Mouse (Mus musculus): Measurements from ENCODE around the gene Gdpd3. TPM values are rescaled to one million over a fixed set of nuclear protein-coding genes. Genes with fewer than 3 reads are reported as not detected.
A peak's percentile ranks its signal among the peaks of the same experiment; 100 is the strongest.
"Not testable (repeated sequence)": the region's sequence is repeated elsewhere in the genome, so short reads cannot be mapped to it uniquely, and the experiment has no call there.

Gdpd3 gene
- 1.5 and 1.9 TPM in 2 replicates for polyA plus RNA-seq (2014; fragmentation: Nextera tagmentation; extraction: Ambion mirVana)

GRCm38 (mm10) chr7:126766201-126766600, at the start of gene Gdpd3:
Gene Gdpd3 (plus strand): TSS chr7:126766334.
- 95% methylated on average over 16 of the region's 16 CpGs for WGBS
- no peaks in the 10 kb centered on the region for H3K27me3 ChIP-seq (ENCODE audit: control insufficient read depth, insufficient read depth, low read length)
- H3K36me3 ChIP-seq (ENCODE audit: control insufficient read depth, insufficient read depth, low read length): no peaks in the 10 kb centered on the region; the same call in 1 of the 2 replicates
- H3K4me3 ChIP-seq (ENCODE audit: low read depth, low read length): no peak within 1 kb of the TSS
- no peak within 1 kb of the TSS for H3K4me2 ChIP-seq (ENCODE audit: low read depth, low read length, severe bottlenecking)
- H3K9ac ChIP-seq (ENCODE audit: low read length): no peak within 1 kb of the TSS
- DNase-seq (ENCODE audit: low spot score): peak; percentile 46
- ATAC-seq (replicated peaks; ENCODE audit: low FRiP score): no peak
- H3K4me1 ChIP-seq (replicated peaks; ENCODE audit: control insufficient read depth, insufficient read depth, low read length): no peaks in the 10 kb centered on the region
- no peaks in the 10 kb centered on the region for H3K9me3 ChIP-seq (ENCODE audit: control insufficient read depth, low read length)
- H3K27ac ChIP-seq (ENCODE audit: low read depth, low read length): no peak within 1 kb of the TSS

GRCm38 (mm10) chr7:126717566-126717965, 48.6 kb upstream of the Gdpd3 start:
- Histone ChIP-seq H3K4me1 (replicated peaks; ENCODE audit: control insufficient read depth, insufficient read depth, low read length) (no peaks in the 10 kb centered on the region), H3K27ac (ENCODE audit: low read depth, low read length) (no peak overlapping the region), H3K4me2 (ENCODE audit: low read depth, low read length, severe bottlenecking) (no peak overlapping the region), H3K9ac (ENCODE audit: low read length) (no peak overlapping the region), H3K4me3 (ENCODE audit: low read depth, low read length) (no peak overlapping the region), H3K36me3 (ENCODE audit: control insufficient read depth, insufficient read depth, low read length) (no peaks in the 10 kb centered on the region), H3K9me3 (ENCODE audit: control insufficient read depth, low read length) (no peaks in the 10 kb centered on the region), H3K27me3 (ENCODE audit: control insufficient read depth, insufficient read depth, low read length) (no peaks in the 10 kb centered on the region)
- ATAC-seq (replicated peaks; ENCODE audit: low FRiP score): no peak
- no peak for DNase-seq (ENCODE audit: low spot score)
- 89% methylated on average over 3 of the region's 3 CpGs for WGBS

GRCm38 (mm10) chr7:126718787-126719337, 47.3 kb upstream of the Gdpd3 start:
- H3K4me2 ChIP-seq (ENCODE audit: low read depth, low read length, severe bottlenecking): no peak overlapping the region
- DNase-seq (ENCODE audit: low spot score): no peak
- no peaks in the 10 kb centered on the region for H3K4me1 ChIP-seq (replicated peaks; ENCODE audit: control insufficient read depth, insufficient read depth, low read length)
- H3K27me3 ChIP-seq (ENCODE audit: control insufficient read depth, insufficient read depth, low read length): no peaks in the 10 kb centered on the region
- H3K27ac ChIP-seq (ENCODE audit: low read depth, low read length): no peak overlapping the region
- H3K9me3 ChIP-seq (ENCODE audit: control insufficient read depth, low read length): no peaks in the 10 kb centered on the region
- no peak overlapping the region for H3K4me3 ChIP-seq (ENCODE audit: low read depth, low read length)
- no peak for ATAC-seq (replicated peaks; ENCODE audit: low FRiP score)
- no peak overlapping the region for H3K9ac ChIP-seq (ENCODE audit: low read length)
- no peaks in the 10 kb centered on the region for H3K36me3 ChIP-seq (ENCODE audit: control insufficient read depth, insufficient read depth, low read length)
- whole genome bisulfite sequencing: 95% methylated on average over 5 of the region's 5 CpGs

- Histone ChIP-seq H3K4me1 (replicated peaks; ENCODE audit: control insufficient read depth, insufficient read depth, low read length) (no peaks in the 10 kb centered on the region), H3K27me3 (ENCODE audit: control insufficient read depth, insufficient read depth, low read length) (no peaks in the 10 kb centered on the region), H3K27ac (ENCODE audit: low read depth, low read length) (no peak overlapping the region), H3K4me3 (ENCODE audit: low read depth, low read length) (no peak overlapping the region), H3K9ac (ENCODE audit: low read length) (no peak overlapping the region), H3K4me2 (ENCODE audit: low read depth, low read length, severe bottlenecking) (no peak overlapping the region), H3K9me3 (ENCODE audit: control insufficient read depth, low read length) (no peaks in the 10 kb centered on the region), H3K36me3 (ENCODE audit: control insufficient read depth, insufficient read depth, low read length) (no peaks in the 10 kb centered on the region)
- ATAC-seq (replicated peaks; ENCODE audit: low FRiP score) (no peak), DNase-seq (ENCODE audit: low spot score) (no peak)
- WGBS: 93% methylated on average over 13 of the region's 13 CpGs
These were observed 44.5 kb upstream of the Gdpd3 start for GRCm38 (mm10) chr7:126721635-126722034.

GRCm38 (mm10) chr7:126725077-126725476, 41.1 kb upstream of the Gdpd3 start:
- H3K36me3 ChIP-seq (ENCODE audit: control insufficient read depth, insufficient read depth, low read length): no peaks in the 10 kb centered on the region
- H3K9ac ChIP-seq (ENCODE audit: low read length): no peak overlapping the region
- no peaks in the 10 kb centered on the region for H3K4me1 ChIP-seq (replicated peaks; ENCODE audit: control insufficient read depth, insufficient read depth, low read length)
- no peaks in the 10 kb centered on the region for H3K27me3 ChIP-seq (ENCODE audit: control insufficient read depth, insufficient read depth, low read length)
- no peaks in the 10 kb centered on the region for H3K9me3 ChIP-seq (ENCODE audit: control insufficient read depth, low read length)
- no peak for ATAC-seq (replicated peaks; ENCODE audit: low FRiP score)
- H3K4me2 ChIP-seq (ENCODE audit: low read depth, low read length, severe bottlenecking): no peak overlapping the region
- WGBS: 84% methylated on average over 3 of the region's 3 CpGs
- DNase-seq (ENCODE audit: low spot score): no peak
- H3K4me3 ChIP-seq (ENCODE audit: low read depth, low read length): no peak overlapping the region
- no peak overlapping the region for H3K27ac ChIP-seq (ENCODE audit: low read depth, low read length)

- Histone ChIP-seq H3K9me3 (ENCODE audit: control insufficient read depth, low read length) (no peaks in the 10 kb centered on the region), H3K4me3 (ENCODE audit: low read depth, low read length) (no peak overlapping the region), H3K36me3 (ENCODE audit: control insufficient read depth, insufficient read depth, low read length) (no peaks in the 10 kb centered on the region), H3K4me2 (ENCODE audit: low read depth, low read length, severe bottlenecking) (no peak overlapping the region), H3K4me1 (replicated peaks; ENCODE audit: control insufficient read depth, insufficient read depth, low read length) (no peaks in the 10 kb centered on the region), H3K27ac (ENCODE audit: low read depth, low read length) (no peak overlapping the region), H3K9ac (ENCODE audit: low read length) (no peak overlapping the region), H3K27me3 (ENCODE audit: control insufficient read depth, insufficient read depth, low read length) (no peaks in the 10 kb centered on the region)
- WGBS: 87% methylated on average over 5 of the region's 5 CpGs
- ATAC-seq (replicated peaks; ENCODE audit: low FRiP score) (no peak), DNase-seq (ENCODE audit: low spot score) (no peak)
These were observed 40.5 kb upstream of the Gdpd3 start for GRCm38 (mm10) chr7:126725667-126726066.

GRCm38 (mm10) chr7:126730256-126730789, 35.8 kb upstream of the Gdpd3 start:
- H3K9ac ChIP-seq (ENCODE audit: low read length); H3K4me3 ChIP-seq (ENCODE audit: low read depth, low read length); H3K4me2 ChIP-seq (ENCODE audit: low read depth, low read length, severe bottlenecking); DNase-seq (ENCODE audit: low spot score); H3K27me3 ChIP-seq (ENCODE audit: control insufficient read depth, insufficient read depth, low read length); ATAC-seq (replicated peaks; ENCODE audit: low FRiP score); H3K27ac ChIP-seq (ENCODE audit: low read depth, low read length); H3K9me3 ChIP-seq (ENCODE audit: control insufficient read depth, low read length); H3K4me1 ChIP-seq (replicated peaks; ENCODE audit: control insufficient read depth, insufficient read depth, low read length); H3K36me3 ChIP-seq (ENCODE audit: control insufficient read depth, insufficient read depth, low read length): not testable (repeated sequence)
- 91% methylated on average over 4 of the region's 4 CpGs for WGBS

- no peak overlapping the region for H3K4me2 ChIP-seq (ENCODE audit: low read depth, low read length, severe bottlenecking)
- no peaks in the 10 kb centered on the region for H3K9me3 ChIP-seq (ENCODE audit: control insufficient read depth, low read length)
- no peak overlapping the region for H3K9ac ChIP-seq (ENCODE audit: low read length)
- no peaks in the 10 kb centered on the region for H3K36me3 ChIP-seq (ENCODE audit: control insufficient read depth, insufficient read depth, low read length)
- no peaks in the 10 kb centered on the region for H3K27me3 ChIP-seq (ENCODE audit: control insufficient read depth, insufficient read depth, low read length)
- 85% methylated on average over 8 of the region's 8 CpGs for WGBS
- H3K4me3 ChIP-seq (ENCODE audit: low read depth, low read length): no peak overlapping the region
- H3K27ac ChIP-seq (ENCODE audit: low read depth, low read length): no peak overlapping the region
- no peak for ATAC-seq (replicated peaks; ENCODE audit: low FRiP score)
- H3K4me1 ChIP-seq (replicated peaks; ENCODE audit: control insufficient read depth, insufficient read depth, low read length): no peaks in the 10 kb centered on the region
- DNase-seq (ENCODE audit: low spot score): no peak
These were observed 30.0 kb upstream of the Gdpd3 start for GRCm38 (mm10) chr7:126736122-126736521.

GRCm38 (mm10) chr7:126739551-126739950, 26.6 kb upstream of the Gdpd3 start:
- ATAC-seq (replicated peaks; ENCODE audit: low FRiP score) (no peak), DNase-seq (ENCODE audit: low spot score) (no peak)
- Histone ChIP-seq H3K27me3 (ENCODE audit: control insufficient read depth, insufficient read depth, low read length) (no peaks in the 10 kb centered on the region), H3K4me1 (replicated peaks; ENCODE audit: control insufficient read depth, insufficient read depth, low read length) (no peaks in the 10 kb centered on the region), H3K27ac (ENCODE audit: low read depth, low read length) (no peak overlapping the region), H3K9me3 (ENCODE audit: control insufficient read depth, low read length) (no peaks in the 10 kb centered on the region), H3K4me3 (ENCODE audit: low read depth, low read length) (no peak overlapping the region), H3K9ac (ENCODE audit: low read length) (no peak overlapping the region), H3K4me2 (ENCODE audit: low read depth, low read length, severe bottlenecking) (no peak overlapping the region), H3K36me3 (ENCODE audit: control insufficient read depth, insufficient read depth, low read length) (no peaks in the 10 kb centered on the region)
- 90% methylated on average over 17 of the region's 17 CpGs for WGBS

All from forebrain, embryonic 11.5 days (tissue).